Mouse (Mus musculus) CH12.LX (cell line): ENCODE results near the gene Med23. TPM values are rescaled to one million over a fixed set of nuclear protein-coding genes. Genes with fewer than 3 reads are reported as not detected.

Experiments used
- DNase-seq: peaks from one replicate; pipeline ENCODE4 v3.0.0-alpha.2; 2013; ENCODE audit errors: extremely low read depth
- H3K27ac ChIP-seq: 2 replicates; pipeline ENCODE4 v1.5.1; 2012; ENCODE audit warnings: low read depth, mild to moderate bottlenecking, control low read depth, moderate library complexity; ENCODE audit not compliant: insufficient read depth
- H3K27me3 ChIP-seq: replicated peaks from 2 replicates; pipeline ENCODE3; 2012; ENCODE audit warnings: inconsistent platforms
- H3K36me3 ChIP-seq, 2 experiments: replicated peaks in 1 of 2; 2 replicates each; pipeline versions ENCODE3 to v1.6.1; 2012; ENCODE audit warnings: inconsistent platforms in 1 of 2, low read length in 1 of 2, mild to moderate bottlenecking in 1 of 2, mixed read lengths in 1 of 2, moderate library complexity in 1 of 2; ENCODE audit not compliant: control insufficient read depth in 1 of 2, insufficient read depth in 1 of 2
- H3K4me1 ChIP-seq, 2 experiments: 2 replicates each; pipeline ENCODE4 v1.6.1; 2012; ENCODE audit warnings: inconsistent platforms in 1 of 2, moderate library complexity in 1 of 2; ENCODE audit not compliant: insufficient read depth in 2 of 2, control insufficient read depth in 1 of 2
- H3K4me2 ChIP-seq: 2 replicates; pipeline ENCODE4 v1.6.1; 2012; ENCODE audit warnings: low read depth, mild to moderate bottlenecking, control low read depth; ENCODE audit not compliant: poor library complexity, insufficient read depth, severe bottlenecking
- H3K4me3 ChIP-seq, 3 experiments: fragments of 150-350 bp in 1 of 3; sonication (generic) in 1 of 3; replicated peaks in 1 of 3; 2 replicates each; pipeline versions ENCODE3 to v1.5.1; 2011 to 2012; ENCODE audit warnings: low read depth in 2 of 3, low read length in 2 of 3, mild to moderate bottlenecking in 2 of 3, moderate library complexity in 2 of 3, control low read depth in 1 of 3, improper control_type of control experiment in 1 of 3, inconsistent platforms in 1 of 3, mixed read lengths in 1 of 3; ENCODE audit not compliant: poor library complexity in 1 of 3
- H3K79me2 ChIP-seq: replicated peaks from 2 replicates; pipeline ENCODE4 v1.6.1; 2012; ENCODE audit warnings: mild to moderate bottlenecking, moderate library complexity; ENCODE audit not compliant: control insufficient read depth, poor library complexity, insufficient read depth, severe bottlenecking; ENCODE audit errors: extremely low read depth
- H3K9ac ChIP-seq: 2 replicates; pipeline ENCODE4 v1.6.1; 2012; ENCODE audit warnings: low read depth, mild to moderate bottlenecking, control low read depth, moderate library complexity; ENCODE audit not compliant: insufficient read depth
- H3K9me3 ChIP-seq: replicated peaks from 2 replicates; pipeline ENCODE3; 2012; ENCODE audit warnings: low read length, inconsistent platforms, mixed read lengths
- CHD1 ChIP-seq: IDR thresholded peaks from 2 replicates; pipeline ENCODE4 v1.6.1; 2012; ENCODE audit warnings: low read depth, low read length, improper control_type of control experiment, inconsistent platforms
- CHD2 ChIP-seq: IDR thresholded peaks from 2 replicates; pipeline ENCODE4 v1.6.1; 2011; ENCODE audit warnings: low read length, improper control_type of control experiment
- CTCF ChIP-seq, 2 experiments: IDR thresholded peaks in 1 of 2; conservative IDR thresholded peaks in 1 of 2; 2 replicates each; pipeline ENCODE4 v1.5.1; 2011 to 2012; ENCODE audit warnings: low read depth in 2 of 2, low read length in 2 of 2, improper control_type of control experiment in 1 of 2, inconsistent platforms in 1 of 2, mild to moderate bottlenecking in 1 of 2, moderate library complexity in 1 of 2
- ELF1 ChIP-seq: IDR thresholded peaks from 2 replicates; pipeline ENCODE4 v1.6.1; 2014; ENCODE audit warnings: low read depth, mild to moderate bottlenecking, inconsistent platforms, low read length, improper control_type of control experiment
- EP300 ChIP-seq: IDR thresholded peaks from 2 replicates; pipeline ENCODE4 v1.6.1; 2011; ENCODE audit warnings: low read length, improper control_type of control experiment
- ETS1 ChIP-seq: conservative IDR thresholded peaks from 2 replicates; pipeline ENCODE4 v1.6.1; 2012; ENCODE audit warnings: low read depth, mild to moderate bottlenecking, inconsistent platforms, low read length, improper control_type of control experiment, moderate library complexity
- IRF4 ChIP-seq: IDR thresholded peaks from 2 replicates; pipeline ENCODE4 v1.6.1; 2014; ENCODE audit warnings: low read depth, mild to moderate bottlenecking, inconsistent platforms, low read length, improper control_type of control experiment
- JUN ChIP-seq: IDR thresholded peaks from 2 replicates; pipeline ENCODE4 v1.6.1; 2011; ENCODE audit warnings: low read depth, mild to moderate bottlenecking, low read length, improper control_type of control experiment, moderate library complexity; ENCODE audit not compliant: insufficient read depth
- KAT2A ChIP-seq: IDR thresholded peaks from 2 replicates; pipeline ENCODE4 v1.6.1; 2012; ENCODE audit warnings: low read length, improper control_type of control experiment, inconsistent platforms; ENCODE audit not compliant: insufficient replicate concordance
- MAFK ChIP-seq: IDR thresholded peaks from 2 replicates; pipeline ENCODE4 v1.6.1; 2011; ENCODE audit warnings: low read length, improper control_type of control experiment; ENCODE audit not compliant: insufficient replicate concordance
- MAZ ChIP-seq: IDR thresholded peaks from 2 replicates; pipeline ENCODE4 v1.6.1; 2012; ENCODE audit warnings: low read depth, mild to moderate bottlenecking, inconsistent platforms, low read length, improper control_type of control experiment, moderate library complexity
- MEF2A ChIP-seq: IDR thresholded peaks from 2 replicates; pipeline ENCODE4 v1.6.1; 2014; ENCODE audit warnings: low read depth, mild to moderate bottlenecking, inconsistent platforms, low read length, improper control_type of control experiment, borderline replicate concordance
- MYC ChIP-seq: IDR thresholded peaks from 2 replicates; pipeline ENCODE4 v1.6.1; 2011; ENCODE audit warnings: low read depth, mild to moderate bottlenecking, improper control_type of control experiment, low read length
- NELFE ChIP-seq: IDR thresholded peaks from 2 replicates; pipeline ENCODE4 v1.6.1; 2011; ENCODE audit warnings: low read depth, low read length, improper control_type of control experiment
- NRF1 ChIP-seq: IDR thresholded peaks from 2 replicates; pipeline ENCODE4 v1.6.1; 2014; ENCODE audit warnings: low read depth, mild to moderate bottlenecking, inconsistent platforms, low read length, improper control_type of control experiment, moderate library complexity
- PAX5 ChIP-seq: IDR thresholded peaks from 2 replicates; pipeline ENCODE4 v1.6.1; 2012; ENCODE audit warnings: low read length, inconsistent platforms, mixed read lengths
- POLR2AphosphoS2 ChIP-seq: IDR thresholded peaks from 2 replicates; pipeline ENCODE4 v1.6.1; 2011; ENCODE audit warnings: low read depth, low read length, improper control_type of control experiment
- RCOR1 ChIP-seq: conservative IDR thresholded peaks from 2 replicates; pipeline ENCODE4 v1.6.1; 2012; ENCODE audit warnings: low read depth, mild to moderate bottlenecking, inconsistent platforms, low read length, improper control_type of control experiment
- SMC3 ChIP-seq: IDR thresholded peaks from 2 replicates; pipeline ENCODE4 v1.6.1; 2011; ENCODE audit warnings: low read depth, low read length, improper control_type of control experiment
- TBP ChIP-seq: conservative IDR thresholded peaks from 2 replicates; pipeline ENCODE4 v1.6.1; 2011; ENCODE audit warnings: low read depth, low read length, improper control_type of control experiment
- TCF12 ChIP-seq: IDR thresholded peaks from 2 replicates; pipeline ENCODE4 v1.6.1; 2014; ENCODE audit warnings: low read depth, mild to moderate bottlenecking, inconsistent platforms, low read length, improper control_type of control experiment
- ZKSCAN1 ChIP-seq: IDR thresholded peaks from 2 replicates; pipeline ENCODE4 v1.6.1; 2012; ENCODE audit warnings: low read depth, inconsistent platforms, low read length, improper control_type of control experiment, borderline replicate concordance
- ZNF384 ChIP-seq: IDR thresholded peaks from 2 replicates; pipeline ENCODE4 v1.6.1; 2012; ENCODE audit warnings: low read depth, low read length, improper control_type of control experiment, inconsistent platforms
- dilution Hi-C: fragments of 300-500 bp; cut with MboI; formaldehyde crosslinking; loops from 2 replicates; pipeline ENCODE4 v1.14.3; 2020; ENCODE audit warnings: low sequenced_read_pairs; ENCODE audit not compliant: extremely low pct_unique_long_range_greater_than_20kb, extremely low pct_ligation_motif_present
- in situ Hi-C: fragments of 300-500 bp; cut with MboI; formaldehyde crosslinking; loops from 3 replicates; pipeline ENCODE4 v1.14.3; 2019; ENCODE audit warnings: low sequenced_read_pairs, low pct_ligation_motif_present, low pct_unique_long_range_greater_than_20kb, mixed read lengths
- polyA plus RNA-seq: library from polyadenylated mRNA; unstranded; fragments of >175 nt; gene quantifications from 2 replicates; pipeline ENCODE4 v1.2.1, GENCODE M21; 2012; ENCODE audit warnings: low read depth; ENCODE audit not compliant: insufficient read length
- total RNA-seq, 2 experiments: library from RNA; depleted of rRNA; stranded (reverse); fragments of 300-350 nt in 1 of 2; fragments of >200 nt in 1 of 2; gene quantifications; 2 replicates each; pipeline ENCODE4 v1.2.3; 2012 to 2014

The Med23 gene
- total and polyA plus RNA-seq, 3 experiments = 43.5 to 45.7 (median 45.6) TPM

- H3K27ac ChIP-seq = no peak overlapping the region
- H3K4me2 ChIP-seq = no peak overlapping the region
- in situ Hi-C loops (no loop called here), dilution Hi-C loops (no loop called here)
- no peaks in the 10 kb centered on the region for H3K27me3 ChIP-seq
- DNase-seq = no peak
- no peaks in the 10 kb centered on the region for H3K9me3 ChIP-seq
- no peaks in the 10 kb centered on the region for H3K79me2 ChIP-seq
- H3K4me3 ChIP-seq = no peak overlapping the region
- 0 out of 2 replicates have a peak overlapping the region, but pooled peaks have one; percentile 76 for H3K9ac ChIP-seq
- TF ChIP-seq ZNF384 = no peak
- TF ChIP-seq MEF2A = no peak
- TF ChIP-seq SMC3 = no peak
- no peak for TF ChIP-seq CTCF (conservative IDR thresholded peaks at IDR 0.05 in 1 of 2, IDR thresholded peaks at IDR 0.05 in 1 of 2; ENCODE audit: low read depth in 2 of 2, low read length in 2 of 2)
- TF ChIP-seq TCF12 = no peak
- TF ChIP-seq NELFE = no peak
- no peak for TF ChIP-seq ELF1
- TF ChIP-seq MYC = no peak
- no peak for TF ChIP-seq RCOR1
- no peak for TF ChIP-seq ZKSCAN1
- TF ChIP-seq JUN = no peak
- no peak for TF ChIP-seq ETS1
- no peak for TF ChIP-seq TBP
- no peak for TF ChIP-seq KAT2A
- no peak for TF ChIP-seq NRF1
- no peak for TF ChIP-seq POLR2AphosphoS2
- TF ChIP-seq CHD1 = no peak
- no peak for TF ChIP-seq EP300
- no peak for TF ChIP-seq PAX5
- H3K4me1 ChIP-seq = peaks cover 5 to 24% of the 10 kb centered on the region in 2 experiments; a peak in 3 of 4 replicates
- no peaks in the 10 kb centered on the region for H3K36me3 ChIP-seq
Observed at GRCm38 (mm10) chr10:24822842-24823241, 46.9 kb upstream of the Med23 start.

- peak overlapping the region in 1 of 3 experiments; percentile 40 for H3K4me3 ChIP-seq
- H3K9me3 ChIP-seq = no peaks in the 10 kb centered on the region
- H3K36me3 ChIP-seq = no peaks in the 10 kb centered on the region
- peak overlapping the region; percentile 60 for H3K4me2 ChIP-seq
- peak overlapping the region; percentile 76 for H3K9ac ChIP-seq
- in situ Hi-C loops (no loop called here), dilution Hi-C loops (no loop called here)
- TF ChIP-seq CHD2 (no peak), MAZ (no peak), IRF4 (0 out of 2 replicates have a peak, but pooled peaks have one; percentile 34), MAFK (no peak)
- peaks cover 5 to 24% of the 10 kb centered on the region in 2 experiments; a peak in 3 of 4 replicates for H3K4me1 ChIP-seq
- peak overlapping the region; percentile 82 for H3K27ac ChIP-seq
- H3K27me3 ChIP-seq = no peaks in the 10 kb centered on the region
- no peaks in the 10 kb centered on the region; the same call in 1 of the 2 replicates for H3K79me2 ChIP-seq
- peak; percentile 35 for DNase-seq
Observed at GRCm38 (mm10) chr10:24823265-24823664, 46.5 kb upstream of the Med23 start.
